Mouse (Mus musculus): ENCODE measurements at regions not wholly inside any gene's neighbourhood (a gene's known extent, or its start where the extent isn't known, plus 50 kb on each side); places are given as distances from the start of the nearest gene placed in this dataset.
A peak's percentile ranks its signal among the peaks of the same experiment; 100 is the strongest.
"Not testable (repeated sequence)": the region's sequence is repeated elsewhere in the genome, so short reads cannot be mapped to it uniquely, and the experiment has no call there.

DNA sequence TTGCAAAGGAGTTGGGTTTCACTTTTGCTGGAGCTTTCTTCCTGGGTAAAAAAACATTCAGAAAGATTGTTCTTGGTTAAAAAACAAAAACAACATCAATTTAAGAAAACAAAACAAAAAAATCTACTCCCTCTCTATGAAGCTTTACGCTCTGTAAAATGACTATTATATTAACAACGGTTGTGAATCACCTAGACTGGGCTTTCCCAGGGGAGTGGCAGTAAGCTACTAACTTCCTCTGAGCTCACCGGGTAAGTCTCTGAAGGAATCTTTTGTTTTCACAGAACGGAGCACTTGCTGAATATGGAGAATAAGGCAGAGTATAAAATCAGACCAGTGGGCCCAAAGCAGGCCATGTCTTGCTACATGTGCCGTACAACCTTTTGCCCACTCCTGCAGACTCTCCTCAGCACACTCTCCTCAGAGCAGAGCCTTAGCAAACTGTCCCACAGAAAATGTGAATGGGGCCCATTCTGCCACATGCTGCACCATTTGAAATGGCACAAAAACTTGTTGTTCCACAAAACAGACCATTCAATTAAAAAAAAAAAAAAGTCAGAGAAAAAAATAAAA, 133.2 kb upstream of the Mad2l1 start:
- H3K4me3 ChIP-seq (ENCODE audit: insufficient read depth, low read length) = no peak overlapping the region
- no peaks in the 10 kb centered on the region for H3K4me1 ChIP-seq (ENCODE audit: control insufficient read depth, insufficient read depth, low read length)
- TF ChIP-seq POLR2A (IDR thresholded peaks at IDR 0.05; ENCODE audit: extremely low read depth, insufficient read depth, low read length) (no peak), CTCF (IDR thresholded peaks at IDR 0.05; ENCODE audit: extremely low read depth, insufficient read depth, low read length) (no peak)
- H3K27ac ChIP-seq (ENCODE audit: insufficient read depth, low read length) = 0 out of 2 replicates have a peak overlapping the region, but pooled peaks have one; percentile 31

DNA sequence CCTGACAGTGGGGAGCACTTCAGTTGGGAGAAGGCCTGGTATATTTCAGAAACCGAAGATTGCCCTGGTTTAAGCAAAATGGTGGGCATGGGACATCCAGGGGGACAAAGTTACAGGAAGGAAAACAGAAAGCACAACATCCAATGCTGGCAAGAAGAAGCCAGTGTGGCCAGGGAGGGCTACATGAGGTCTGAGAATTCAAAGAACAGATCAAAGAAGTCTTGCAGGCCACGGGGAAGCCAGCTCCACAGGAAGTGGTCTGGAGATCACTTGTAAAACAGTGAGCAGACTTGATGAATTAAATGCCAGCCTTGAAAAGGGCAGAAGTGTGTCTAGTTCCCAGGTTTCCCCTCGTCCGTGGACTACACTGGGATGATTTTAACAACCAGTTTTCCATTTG, 120.4 kb upstream of the Mad2l1 start:
- peak overlapping the region; percentile 65 for H3K27ac ChIP-seq (ENCODE audit: insufficient read depth, low read length)
- H3K4me1 ChIP-seq (ENCODE audit: control insufficient read depth, insufficient read depth, low read length) = no peaks in the 10 kb centered on the region
- TF ChIP-seq CTCF (IDR thresholded peaks at IDR 0.05; ENCODE audit: extremely low read depth, insufficient read depth, low read length) = no peak
- TF ChIP-seq POLR2A (IDR thresholded peaks at IDR 0.05; ENCODE audit: extremely low read depth, insufficient read depth, low read length) = no peak
- no peak overlapping the region for H3K4me3 ChIP-seq (ENCODE audit: insufficient read depth, low read length)

DNA sequence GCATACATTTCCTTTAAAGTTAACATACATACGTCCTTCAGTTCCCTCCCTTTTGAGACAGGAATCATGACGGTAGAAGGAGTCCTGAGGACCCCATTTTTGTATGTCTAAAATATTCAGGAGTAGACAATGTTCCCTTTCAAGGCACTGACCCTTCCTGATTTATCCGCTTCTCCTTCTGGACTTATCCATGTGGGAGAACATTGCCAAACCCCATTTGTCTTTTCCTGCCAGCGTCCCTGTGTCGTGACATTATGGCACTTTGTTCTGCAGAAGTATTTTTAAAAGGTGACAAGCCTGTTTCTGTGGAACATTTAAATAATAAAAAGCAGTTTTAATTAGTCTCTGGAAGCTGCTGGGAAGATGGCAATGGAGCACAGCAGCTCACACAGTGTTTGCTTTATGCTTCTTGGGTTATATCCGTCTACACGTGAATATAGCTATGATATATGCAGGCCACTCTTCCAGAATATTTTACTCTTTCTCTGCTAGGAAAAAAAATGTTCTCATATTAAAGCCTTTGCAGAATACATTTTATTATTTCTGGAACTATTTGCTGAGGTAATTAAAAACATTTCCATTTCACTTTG, 115.6 kb upstream of the Mad2l1 start:
- no peak overlapping the region for H3K4me3 ChIP-seq (ENCODE audit: insufficient read depth, low read length)
- no peaks in the 10 kb centered on the region for H3K4me1 ChIP-seq (ENCODE audit: control insufficient read depth, insufficient read depth, low read length)
- no peak for TF ChIP-seq CTCF (IDR thresholded peaks at IDR 0.05; ENCODE audit: extremely low read depth, insufficient read depth, low read length)
- no peak for TF ChIP-seq POLR2A (IDR thresholded peaks at IDR 0.05; ENCODE audit: extremely low read depth, insufficient read depth, low read length)
- no peak overlapping the region for H3K27ac ChIP-seq (ENCODE audit: insufficient read depth, low read length)

DNA sequence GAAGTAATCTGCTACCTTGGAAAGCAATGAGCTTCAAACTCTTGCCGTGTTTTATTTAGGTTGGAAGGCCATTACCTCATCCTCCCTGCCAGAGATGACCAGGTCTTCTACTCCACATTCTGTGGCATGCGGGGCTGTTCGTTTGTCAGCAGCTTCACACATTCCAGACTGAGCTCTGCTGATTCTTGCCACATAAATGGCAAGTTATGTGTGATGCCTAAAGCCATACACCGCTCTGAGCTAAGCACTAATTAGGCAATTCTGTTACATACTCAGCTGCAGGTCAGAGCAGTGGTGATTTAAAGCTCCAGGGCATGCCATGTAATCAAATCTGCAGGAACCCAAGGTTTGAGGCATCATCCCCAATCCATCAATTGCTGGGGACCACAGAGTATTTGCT, 106.8 kb upstream of the Mad2l1 start:
- Histone ChIP-seq H3K4me3 (ENCODE audit: insufficient read depth, low read length) (no peak overlapping the region), H3K4me1 (ENCODE audit: control insufficient read depth, insufficient read depth, low read length) (no peaks in the 10 kb centered on the region), H3K27ac (ENCODE audit: insufficient read depth, low read length) (no peak overlapping the region)
- TF ChIP-seq CTCF (IDR thresholded peaks at IDR 0.05; ENCODE audit: extremely low read depth, insufficient read depth, low read length) (no peak), POLR2A (IDR thresholded peaks at IDR 0.05; ENCODE audit: extremely low read depth, insufficient read depth, low read length) (no peak)

DNA sequence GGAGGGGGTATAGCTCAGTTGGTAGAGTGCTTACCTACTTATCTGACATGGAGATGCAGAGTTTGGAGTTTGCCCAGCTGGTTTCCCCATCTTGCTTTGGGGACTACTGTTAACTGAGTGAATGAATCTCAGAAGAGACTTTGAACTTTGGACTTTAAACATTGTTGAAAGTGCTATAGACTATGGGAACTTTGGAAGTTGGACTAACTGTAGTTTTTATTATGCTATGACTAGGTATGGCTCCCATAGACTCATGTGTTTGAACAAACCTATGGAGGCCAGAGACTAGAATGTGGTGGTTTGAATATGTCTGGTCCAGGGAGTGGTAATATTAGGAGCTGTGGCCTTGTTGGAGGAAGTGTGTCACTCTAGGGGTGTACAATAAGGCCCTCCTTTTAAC, 84.8 kb upstream of the Mad2l1 start:
- not testable (repeated sequence) for H3K27ac ChIP-seq (ENCODE audit: insufficient read depth, low read length); H3K4me1 ChIP-seq (ENCODE audit: control insufficient read depth, insufficient read depth, low read length); H3K4me3 ChIP-seq (ENCODE audit: insufficient read depth, low read length)

DNA sequence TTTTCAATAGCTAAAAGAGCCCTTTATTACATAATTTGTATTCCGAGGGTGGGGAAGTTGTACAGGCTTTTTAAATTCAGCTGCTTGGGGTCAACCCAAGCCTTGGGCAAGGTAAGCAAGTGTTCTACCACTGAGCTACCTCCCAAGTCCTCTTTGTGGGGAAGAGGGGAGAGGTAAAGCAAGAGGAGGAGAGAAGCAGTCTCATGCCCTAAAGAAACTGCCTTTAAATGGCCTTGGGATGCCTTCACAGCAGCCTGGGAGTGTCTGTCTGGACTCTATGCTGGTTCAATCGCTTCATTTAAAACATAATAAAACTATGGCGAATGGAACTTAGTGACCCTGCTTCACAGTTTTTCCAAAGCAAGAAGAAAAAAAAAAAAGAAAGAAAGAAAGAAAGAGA, 77.0 kb upstream of the Mad2l1 start:
- no peaks in the 10 kb centered on the region for H3K4me1 ChIP-seq (ENCODE audit: control insufficient read depth, insufficient read depth, low read length)
- no peak overlapping the region for H3K27ac ChIP-seq (ENCODE audit: insufficient read depth, low read length)
- H3K4me3 ChIP-seq (ENCODE audit: insufficient read depth, low read length) = no peak overlapping the region
- TF ChIP-seq POLR2A (IDR thresholded peaks at IDR 0.05; ENCODE audit: extremely low read depth, insufficient read depth, low read length) (no peak), CTCF (IDR thresholded peaks at IDR 0.05; ENCODE audit: extremely low read depth, insufficient read depth, low read length) (no peak)

DNA sequence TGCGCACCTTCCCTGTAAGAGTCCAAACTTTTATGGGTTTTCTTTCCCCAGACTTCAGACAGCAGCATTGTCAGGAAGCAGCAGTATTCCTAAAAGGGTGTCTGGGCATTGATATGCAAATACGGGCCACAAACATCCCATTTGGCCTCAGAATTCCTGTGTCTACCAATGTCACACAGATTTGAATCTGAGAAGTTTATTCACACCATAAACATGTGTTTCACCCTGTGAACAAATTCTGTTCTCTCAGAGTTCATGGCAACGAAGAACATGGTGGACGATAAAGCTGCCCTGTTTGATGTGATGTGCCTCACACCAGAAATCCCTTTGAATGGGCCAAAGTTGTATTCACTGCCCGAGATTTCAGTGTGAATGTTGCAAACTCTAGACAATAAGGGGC, 70.7 kb upstream of the Mad2l1 start:
- no peak overlapping the region for H3K27ac ChIP-seq (ENCODE audit: insufficient read depth, low read length)
- no peak overlapping the region for H3K4me3 ChIP-seq (ENCODE audit: insufficient read depth, low read length)
- no peaks in the 10 kb centered on the region for H3K4me1 ChIP-seq (ENCODE audit: control insufficient read depth, insufficient read depth, low read length)
- TF ChIP-seq CTCF (IDR thresholded peaks at IDR 0.05; ENCODE audit: extremely low read depth, insufficient read depth, low read length) = no peak
- TF ChIP-seq POLR2A (IDR thresholded peaks at IDR 0.05; ENCODE audit: extremely low read depth, insufficient read depth, low read length) = no peak

DNA sequence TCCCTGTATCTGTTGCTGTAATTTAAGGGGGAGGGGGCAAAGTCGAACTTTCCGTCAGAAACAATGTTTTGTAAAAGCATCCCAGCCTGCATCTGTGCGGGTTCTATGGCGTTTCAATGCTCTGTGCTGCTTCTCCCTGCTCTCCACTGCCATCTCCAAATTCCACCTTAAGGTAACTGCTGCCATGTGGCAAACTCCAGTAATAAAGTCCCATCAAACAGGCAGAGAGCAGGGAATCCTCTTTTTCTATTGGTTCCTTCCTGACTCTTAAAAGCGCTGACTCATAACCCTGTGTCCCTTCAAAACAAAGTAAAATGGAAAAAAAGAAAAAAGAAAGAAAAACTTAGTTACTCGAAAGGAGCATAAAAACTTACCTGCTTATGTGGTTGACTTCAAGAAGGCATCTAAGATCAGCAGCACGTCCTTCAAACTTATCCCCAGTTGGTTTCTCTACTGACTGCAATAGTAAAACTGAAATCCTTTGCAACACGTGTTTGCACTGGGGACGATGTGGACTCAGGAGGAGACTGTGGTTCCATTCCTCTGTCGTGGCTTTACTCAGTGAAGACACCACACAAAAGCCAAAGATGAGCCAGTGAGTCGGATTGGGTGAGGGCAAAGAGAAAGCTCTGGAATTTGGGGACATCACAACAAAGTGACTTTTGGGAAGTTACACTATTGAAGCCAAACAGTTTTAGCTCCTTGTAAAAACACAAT, 69.9 kb upstream of the Mad2l1 start:
- TF ChIP-seq POLR2A (IDR thresholded peaks at IDR 0.05; ENCODE audit: extremely low read depth, insufficient read depth, low read length) (no peak), CTCF (IDR thresholded peaks at IDR 0.05; ENCODE audit: extremely low read depth, insufficient read depth, low read length) (no peak)
- no peak overlapping the region for H3K4me3 ChIP-seq (ENCODE audit: insufficient read depth, low read length)

DNA sequence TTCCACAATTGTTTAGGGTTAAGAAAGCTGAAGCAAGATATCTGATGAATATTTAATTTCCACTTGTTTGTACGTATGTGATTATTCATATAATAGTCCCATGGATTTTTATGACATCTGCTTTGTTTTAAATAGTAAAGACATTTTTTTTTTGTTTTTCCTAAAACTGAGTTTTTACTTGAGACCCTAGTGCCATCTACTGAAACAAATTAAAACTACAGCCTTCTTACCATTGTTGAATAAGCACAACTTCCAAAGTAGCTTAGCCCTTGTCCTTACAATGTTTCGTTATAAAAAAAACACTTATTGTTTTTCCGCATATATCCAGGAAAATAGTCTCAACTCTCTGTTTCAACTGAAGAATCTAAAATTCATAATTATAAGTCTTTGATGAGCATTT, 68.4 kb upstream of the Mad2l1 start:
- H3K4me1 ChIP-seq (ENCODE audit: control insufficient read depth, insufficient read depth, low read length) = no peaks in the 10 kb centered on the region

More for the DNA sequence above, 69.9 kb upstream of the Mad2l1 start:
- H3K4me1 ChIP-seq (ENCODE audit: control insufficient read depth, insufficient read depth, low read length) = no peaks in the 10 kb centered on the region
- no peak overlapping the region for H3K27ac ChIP-seq (ENCODE audit: insufficient read depth, low read length)

DNA sequence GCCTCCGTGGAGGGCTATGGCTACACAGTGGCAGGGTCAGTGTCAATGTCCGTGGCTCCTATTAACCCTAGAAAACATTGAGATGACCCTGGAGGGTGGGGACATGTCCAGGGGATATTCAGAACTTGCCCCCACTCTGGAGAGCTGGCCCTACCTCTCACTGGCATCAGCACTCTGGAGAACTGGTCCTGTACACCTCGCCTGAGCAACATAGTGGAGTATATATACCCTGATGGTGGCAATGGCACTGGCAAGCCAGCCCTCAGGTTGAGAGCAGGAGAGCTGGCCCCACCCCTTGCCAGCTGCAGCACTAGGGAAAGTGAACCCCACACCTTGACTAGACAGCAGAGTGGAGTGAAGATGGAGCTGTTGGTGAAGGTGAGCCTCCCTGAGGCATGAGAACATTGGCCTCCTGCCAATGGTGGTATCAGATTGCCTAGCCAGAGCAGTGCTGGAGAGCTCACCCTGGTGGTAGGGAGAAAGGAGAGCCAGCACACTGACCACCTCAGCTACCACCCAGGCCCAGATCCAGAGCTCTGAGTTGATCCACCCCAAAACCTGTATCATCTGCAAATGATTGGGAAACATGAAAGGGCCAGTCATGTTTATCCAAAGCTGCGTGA, 64.5 kb upstream of the Mad2l1 start:
- Histone ChIP-seq H3K4me1 (ENCODE audit: control insufficient read depth, insufficient read depth, low read length) (no peaks in the 10 kb centered on the region), H3K4me3 (ENCODE audit: insufficient read depth, low read length) (no peak overlapping the region), H3K27ac (ENCODE audit: insufficient read depth, low read length) (no peak overlapping the region)
- no peak for TF ChIP-seq POLR2A (IDR thresholded peaks at IDR 0.05; ENCODE audit: extremely low read depth, insufficient read depth, low read length)
- TF ChIP-seq CTCF (IDR thresholded peaks at IDR 0.05; ENCODE audit: extremely low read depth, insufficient read depth, low read length) = no peak

More for the DNA sequence above, 68.4 kb upstream of the Mad2l1 start:
- TF ChIP-seq POLR2A (IDR thresholded peaks at IDR 0.05; ENCODE audit: extremely low read depth, insufficient read depth, low read length) (no peak), CTCF (IDR thresholded peaks at IDR 0.05; ENCODE audit: extremely low read depth, insufficient read depth, low read length) (no peak)
- Histone ChIP-seq H3K27ac (ENCODE audit: insufficient read depth, low read length) (no peak overlapping the region), H3K4me3 (ENCODE audit: insufficient read depth, low read length) (no peak overlapping the region)

All from cortical plate, adult 2 months (tissue).